Mouse (Mus musculus) kidney, adult 2 months (tissue): ENCODE results near the gene Cacna1d.

Source experiments
- CTCF ChIP-seq: fragments of 200-500 bp; conservative IDR thresholded peaks from 2 replicates; pipeline ENCODE4 v1.5.1; 2011; ENCODE audit warnings: low read depth, mild to moderate bottlenecking, control low read depth, low read length, moderate library complexity, mixed read lengths; ENCODE audit not compliant: insufficient read depth, insufficient read length
- POLR2A ChIP-seq: fragments of 200-500 bp; IDR thresholded peaks from one replicate; pipeline ENCODE4 v1.6.1; 2011; ENCODE audit warnings: low read depth, low read length, control low read depth

GRCm38 (mm10) chr14:30249591-30249990 lies 241.7 kb downstream of the Cacna1d start:
- no peak for TF ChIP-seq CTCF
- no peak for TF ChIP-seq POLR2A
